Mouse (Mus musculus) midbrain, postnatal 0 days (tissue): ENCODE results near the gene Sp140. TPM values are rescaled to one million over a fixed set of nuclear protein-coding genes. Genes with fewer than 3 reads are reported as not detected.
A peak's percentile ranks its signal among the peaks of the same experiment; 100 is the strongest.
"Not testable (repeated sequence)": the region's sequence is repeated elsewhere in the genome, so short reads cannot be mapped to it uniquely, and the experiment has no call there.

Experiments
- ATAC-seq: fragments of 200-750 bp; cut with Nextera tagmentation; 2 replicates; pipeline ENCODE4 v1.8.0; 2017; ENCODE audit warnings: moderate number of reproducible peaks, mild to moderate bottlenecking, moderate TSS enrichment, moderate library complexity; ENCODE audit not compliant: low FRiP score
- DNase-seq: peaks from one replicate; pipeline ENCODE4 v3.0.0-alpha.2; 2015; ENCODE audit warnings: low spot score
- H3K27ac ChIP-seq: fragments of 300-500 bp; sonication (generic); 2 replicates; pipeline ENCODE4 v1.5.1; 2014; ENCODE audit warnings: low read depth, mild to moderate bottlenecking, low read length, mixed read lengths
- H3K27me3 ChIP-seq: fragments of 300-500 bp; sonication (generic); 2 replicates; pipeline ENCODE4 v1.6.1; 2014; ENCODE audit warnings: low read length, control low read depth, mixed read lengths; ENCODE audit not compliant: insufficient read depth
- H3K36me3 ChIP-seq: fragments of 300-500 bp; sonication (generic); 2 replicates; pipeline ENCODE4 v1.6.1; 2014; ENCODE audit warnings: low read length, control low read depth, mixed read lengths; ENCODE audit not compliant: insufficient read depth
- H3K4me1 ChIP-seq: fragments of 300-500 bp; sonication (generic); 2 replicates; pipeline ENCODE4 v1.6.1; 2014; ENCODE audit warnings: mild to moderate bottlenecking, control low read depth, antibody characterized with exemption, low read length, mixed read lengths; ENCODE audit not compliant: insufficient read depth
- H3K4me2 ChIP-seq: fragments of 300-500 bp; sonication (generic); 2 replicates; pipeline ENCODE4 v1.6.1; 2014; ENCODE audit warnings: low read depth, mild to moderate bottlenecking, low read length, mixed read lengths; ENCODE audit not compliant: poor library complexity, severe bottlenecking
- H3K4me3 ChIP-seq: fragments of 300-500 bp; sonication (generic); 2 replicates; pipeline ENCODE4 v1.5.1; 2014; ENCODE audit warnings: low read depth, mild to moderate bottlenecking, low read length, moderate library complexity
- H3K9ac ChIP-seq: fragments of 300-500 bp; sonication (generic); replicated peaks from 2 replicates; pipeline ENCODE4 v1.6.1; 2014; ENCODE audit warnings: mild to moderate bottlenecking, low read length, moderate library complexity, mixed read lengths; ENCODE audit not compliant: poor library complexity, severe bottlenecking
- H3K9me3 ChIP-seq: fragments of 300-500 bp; sonication (generic); 2 replicates; pipeline ENCODE4 v1.6.1; 2016; ENCODE audit warnings: low read length, control low read depth
- CTCF ChIP-seq: IDR thresholded peaks from 2 replicates; pipeline ENCODE4 v1.5.1; 2016; ENCODE audit warnings: antibody characterized with exemption, mild to moderate bottlenecking
- WGBS: fragments of 180-500 bp; shearing (Covaris S2); extraction: QIAGEN DNeasy Blood & Tissue Kit; methylation state at CpG from one replicate; pipeline ENCODE4 v1.1.7; 2014; 5-methylcytosine and 5-hydroxymethylcytosine counted together
- polyA plus RNA-seq: library from polyadenylated mRNA; unstranded; fragments of >200 nt; fragmentation: Nextera tagmentation; extraction: Ambion mirVana; gene quantifications from 2 replicates; pipeline ENCODE4 v1.2.1, GENCODE M21; 2015
- total RNA-seq: library from RNA; depleted of rRNA; stranded (reverse); fragments of >200 nt; gene quantifications from 2 replicates; pipeline ENCODE4 v1.2.3, GENCODE M21; 2014

Sp140 gene
- total and polyA plus RNA-seq, 2 experiments from 2014 or later = 0.38 to 0.49 TPM

DNA sequence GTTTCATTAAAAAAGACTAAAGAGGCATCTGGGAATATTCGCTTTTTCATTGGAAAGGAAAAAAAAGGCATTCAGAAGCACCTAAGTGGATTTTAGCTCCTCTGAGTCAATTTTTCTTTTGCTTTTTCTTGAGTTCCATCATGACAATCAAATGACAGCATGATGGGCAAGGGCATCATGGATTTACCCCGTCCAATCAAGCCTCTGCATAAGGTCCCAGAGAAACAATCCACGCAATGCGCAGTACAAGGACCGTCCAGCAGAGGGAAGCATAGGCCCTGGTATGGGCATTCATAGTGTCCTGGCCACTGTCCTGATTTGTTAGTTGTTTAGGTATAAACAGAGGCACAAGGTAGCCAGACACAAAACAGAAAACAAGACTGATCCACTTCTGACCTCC is 18.7 kb upstream of the Sp140 start:
- not testable (repeated sequence) for H3K4me1 ChIP-seq, ATAC-seq, H3K9ac ChIP-seq, H3K27ac ChIP-seq, H3K9me3 ChIP-seq, H3K4me2 ChIP-seq, DNase-seq, H3K36me3 ChIP-seq, H3K27me3 ChIP-seq, H3K4me3 ChIP-seq
- TF ChIP-seq CTCF = peak; percentile 45; the same call in 1 of the 2 replicates
- WGBS = 25% methylated on average over 5 of the region's 5 CpGs

DNA sequence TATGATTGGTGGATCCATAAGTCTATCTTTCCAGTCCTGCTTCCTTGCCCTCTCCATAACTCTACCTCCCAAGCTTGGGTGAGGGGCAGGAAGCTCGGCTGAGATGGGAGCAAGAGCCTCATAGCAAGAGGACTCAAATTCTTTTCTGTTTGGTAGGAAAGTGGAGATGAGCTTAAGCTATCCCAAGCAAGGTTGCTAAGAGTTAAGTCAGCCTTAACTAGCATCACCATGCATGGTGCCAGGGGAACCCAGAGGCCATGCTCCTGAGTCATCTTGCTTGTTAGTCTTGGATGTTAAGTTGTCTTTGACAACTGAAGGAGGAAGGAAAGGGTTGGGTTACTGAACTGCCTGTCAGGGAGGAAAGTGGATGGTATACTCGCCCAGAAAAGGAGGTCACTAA is 11.5 kb upstream of the Sp140 start:
- 75% methylated on average over 1 of the region's 2 CpGs for WGBS
- ATAC-seq, DNase-seq, H3K27me3 ChIP-seq, H3K36me3 ChIP-seq, H3K9ac ChIP-seq, H3K4me2 ChIP-seq, H3K4me3 ChIP-seq, H3K4me1 ChIP-seq, H3K9me3 ChIP-seq, H3K27ac ChIP-seq: not testable (repeated sequence)

DNA sequence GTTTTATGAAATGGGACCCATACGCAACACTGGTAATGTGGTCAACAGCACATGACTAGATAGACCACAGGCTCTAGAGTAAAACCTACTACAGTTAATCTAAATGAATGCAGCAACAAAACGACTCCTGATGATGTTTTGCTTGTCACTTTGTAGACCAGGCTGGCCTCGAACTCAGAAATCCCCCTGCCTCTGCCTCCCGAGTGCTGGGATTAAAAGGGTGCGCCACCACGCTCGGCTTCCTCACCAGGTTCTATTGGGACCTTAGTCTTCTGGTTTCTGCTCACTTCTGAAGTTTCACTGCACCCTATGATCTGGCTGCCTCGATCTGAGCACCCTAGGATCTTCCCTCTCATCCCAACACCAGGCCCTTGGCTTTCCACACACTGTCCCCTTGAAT is 7.7 kb upstream of the Sp140 start:
- not testable (repeated sequence) for H3K27ac ChIP-seq, H3K4me1 ChIP-seq, H3K4me2 ChIP-seq, DNase-seq, H3K27me3 ChIP-seq, ATAC-seq, H3K9ac ChIP-seq, H3K36me3 ChIP-seq, H3K4me3 ChIP-seq, H3K9me3 ChIP-seq
- WGBS = 79% methylated on average over 8 of the region's 8 CpGs

DNA sequence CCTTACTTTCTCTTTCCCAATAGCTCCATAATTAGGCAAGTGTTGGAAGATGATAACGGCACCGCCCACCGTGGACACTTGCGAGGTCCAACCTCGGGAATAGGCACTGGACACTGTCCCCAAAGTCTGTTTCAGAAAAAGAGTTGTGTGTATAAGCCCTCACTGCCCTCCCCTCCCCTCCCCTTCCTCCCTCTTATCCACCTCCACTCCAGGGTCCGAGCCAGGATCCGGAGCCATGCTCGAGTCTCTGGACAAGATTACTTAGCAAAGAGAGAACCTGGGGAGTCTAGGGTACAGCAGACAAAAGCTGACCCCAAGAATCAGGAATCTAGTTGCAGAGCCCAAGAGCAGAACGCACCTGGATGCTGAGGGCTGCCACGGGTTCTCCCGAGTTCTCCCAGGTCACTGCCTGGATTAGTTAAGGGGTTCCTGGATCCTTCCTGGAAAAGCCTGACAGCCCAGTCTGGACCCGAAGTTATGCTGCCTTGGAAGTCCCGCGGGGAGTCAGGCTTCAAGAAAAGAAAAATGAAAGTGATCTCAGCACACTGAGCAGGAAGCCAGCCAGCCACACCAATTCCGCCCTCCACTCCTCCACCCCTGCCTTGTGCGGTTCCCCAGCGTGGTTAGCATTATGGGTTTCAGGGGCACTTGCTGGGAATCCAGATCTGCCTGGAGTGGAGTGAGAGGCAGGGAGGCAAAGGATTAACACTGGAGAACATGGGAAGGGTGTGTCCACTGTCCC is 1.7 kb upstream of the Sp140 start, which contains the start of gene Sp110:
Gene Sp110, minus strand, starts transcription at position 547 of the 742 bp plus-strand sequence.
- not testable (repeated sequence) for H3K36me3 ChIP-seq, DNase-seq, H3K4me3 ChIP-seq, H3K27ac ChIP-seq, ATAC-seq, H3K4me2 ChIP-seq, H3K9ac ChIP-seq, H3K4me1 ChIP-seq, H3K9me3 ChIP-seq, H3K27me3 ChIP-seq
- WGBS = 72% methylated on average over 16 of the region's 17 CpGs

DNA sequence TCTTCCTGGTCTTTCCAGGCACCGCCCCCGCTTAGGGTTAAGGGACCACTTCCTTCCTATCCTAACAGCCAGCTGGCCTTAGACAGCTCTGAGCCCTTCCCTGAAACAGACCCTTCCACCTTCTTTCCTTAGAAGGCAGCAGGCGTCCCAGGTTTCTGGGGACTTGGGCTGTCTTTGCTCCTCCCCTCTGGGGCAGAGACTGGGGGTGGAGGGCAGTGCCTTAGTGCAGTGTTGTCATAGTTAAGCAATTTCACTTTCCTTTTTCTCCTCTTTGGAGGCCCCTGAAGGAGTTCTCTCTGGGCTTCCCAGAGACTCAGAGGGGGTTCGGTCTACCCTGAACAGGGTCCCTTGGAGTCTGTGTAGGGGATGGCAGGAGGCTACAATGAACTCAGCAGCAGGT is 616 bp downstream of the Sp140 start:
- ATAC-seq, H3K27me3 ChIP-seq, H3K4me3 ChIP-seq, DNase-seq, H3K9me3 ChIP-seq, H3K9ac ChIP-seq, H3K36me3 ChIP-seq, H3K4me2 ChIP-seq, H3K27ac ChIP-seq, H3K4me1 ChIP-seq: not testable (repeated sequence)
- 57% methylated on average over 4 of the region's 4 CpGs for WGBS

DNA sequence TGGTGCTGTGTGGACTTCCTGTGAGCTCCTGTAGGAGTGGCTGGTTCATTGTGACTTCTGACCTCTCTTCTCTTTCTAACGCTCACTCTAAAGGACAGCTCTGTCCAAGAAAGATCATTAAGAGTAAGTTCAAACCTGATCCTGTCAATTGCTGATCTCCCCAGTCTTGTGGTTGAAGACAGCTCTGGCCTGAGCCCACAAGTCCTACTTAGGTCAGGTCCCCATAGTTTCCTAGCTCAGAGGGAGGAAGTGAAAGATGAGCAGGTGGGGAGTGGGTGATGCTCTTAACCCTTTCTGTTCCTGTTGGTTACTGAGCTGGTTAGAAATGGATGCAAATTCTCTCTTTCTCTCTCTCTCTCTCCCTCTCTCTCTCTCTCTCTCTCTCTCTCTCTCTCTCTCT is 4.2 kb downstream of the Sp140 start:
- not testable (repeated sequence) for H3K4me1 ChIP-seq, ATAC-seq, H3K27me3 ChIP-seq, H3K27ac ChIP-seq, H3K36me3 ChIP-seq, H3K4me2 ChIP-seq, DNase-seq, H3K9me3 ChIP-seq, H3K4me3 ChIP-seq, H3K9ac ChIP-seq
- WGBS = no CpG with 5 or more reads among the region's 1 CpGs

DNA sequence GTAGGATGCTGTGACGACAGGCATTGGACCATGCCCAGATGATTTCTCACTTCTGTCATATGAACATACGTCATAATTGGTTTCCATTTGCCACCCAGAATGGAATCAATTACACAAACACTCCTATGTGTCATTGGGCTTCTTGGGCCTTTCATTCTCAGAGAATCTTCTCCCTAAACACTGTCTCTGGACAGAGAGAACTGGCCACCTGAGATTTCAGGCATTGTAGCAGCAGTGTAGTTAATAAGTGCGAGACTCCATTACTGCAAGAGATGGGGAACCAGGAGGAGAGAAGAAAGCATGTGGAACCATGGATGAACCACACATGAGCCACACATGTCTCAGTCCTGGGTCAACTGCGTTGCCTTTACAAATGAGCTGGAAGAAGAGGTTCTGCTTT is 8.2 kb downstream of the Sp140 start:
- not testable (repeated sequence) for H3K36me3 ChIP-seq, H3K9ac ChIP-seq, H3K27ac ChIP-seq, DNase-seq, H3K9me3 ChIP-seq, H3K27me3 ChIP-seq, H3K4me3 ChIP-seq, H3K4me2 ChIP-seq, H3K4me1 ChIP-seq, ATAC-seq
- WGBS = 84% methylated on average over 3 of the region's 4 CpGs

DNA sequence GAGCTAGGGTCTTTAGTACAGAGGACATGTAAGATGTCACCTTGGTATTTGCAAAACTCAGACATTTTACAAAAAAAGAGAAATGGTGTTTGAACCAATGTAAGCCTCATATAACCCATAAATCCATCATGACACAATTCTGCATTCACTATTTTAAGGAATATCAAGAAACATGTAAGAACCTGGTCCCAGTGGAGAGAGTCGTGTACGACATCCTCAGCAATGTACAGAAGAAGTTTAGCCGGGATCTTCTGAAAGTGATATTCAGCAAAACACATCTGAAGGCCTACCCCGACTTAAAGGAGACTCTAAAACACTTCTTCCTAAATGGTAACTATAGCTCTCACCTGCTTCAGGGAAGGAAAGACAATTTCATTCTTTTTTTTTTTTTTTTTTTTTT is 10.4 kb downstream of the Sp140 start:
- not testable (repeated sequence) for H3K9me3 ChIP-seq, H3K27me3 ChIP-seq, H3K4me2 ChIP-seq, H3K4me1 ChIP-seq, ATAC-seq, H3K36me3 ChIP-seq, H3K4me3 ChIP-seq, DNase-seq, H3K9ac ChIP-seq, H3K27ac ChIP-seq
- WGBS = no CpG with 5 or more reads among the region's 4 CpGs

DNA sequence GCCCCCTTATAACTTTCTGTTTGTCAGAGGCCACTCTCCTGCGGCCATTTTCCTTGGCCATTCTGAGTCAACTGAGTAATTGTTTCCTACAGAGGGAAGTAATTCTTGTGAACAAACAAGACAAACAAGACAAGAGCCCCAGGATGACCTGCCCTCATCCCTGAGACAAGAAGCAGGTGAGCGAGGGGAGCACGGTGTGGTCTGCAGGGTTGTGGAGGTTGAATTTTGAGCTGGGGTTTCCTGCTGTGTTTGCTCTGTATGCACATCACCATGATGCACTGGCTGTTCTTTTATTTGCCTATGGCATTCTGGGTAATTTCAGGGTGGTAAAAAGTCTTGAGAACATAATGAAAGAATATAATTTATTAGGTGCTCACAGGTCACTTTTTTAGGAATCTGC is 14.9 kb downstream of the Sp140 start:
- H3K4me3 ChIP-seq, H3K36me3 ChIP-seq, H3K4me2 ChIP-seq, H3K9ac ChIP-seq, H3K4me1 ChIP-seq, ATAC-seq, H3K27ac ChIP-seq, DNase-seq, H3K27me3 ChIP-seq, H3K9me3 ChIP-seq: not testable (repeated sequence)
- WGBS = 92% methylated on average over 3 of the region's 3 CpGs
